Mouse (Mus musculus): ENCODE data around the gene Gna13.

DNA sequence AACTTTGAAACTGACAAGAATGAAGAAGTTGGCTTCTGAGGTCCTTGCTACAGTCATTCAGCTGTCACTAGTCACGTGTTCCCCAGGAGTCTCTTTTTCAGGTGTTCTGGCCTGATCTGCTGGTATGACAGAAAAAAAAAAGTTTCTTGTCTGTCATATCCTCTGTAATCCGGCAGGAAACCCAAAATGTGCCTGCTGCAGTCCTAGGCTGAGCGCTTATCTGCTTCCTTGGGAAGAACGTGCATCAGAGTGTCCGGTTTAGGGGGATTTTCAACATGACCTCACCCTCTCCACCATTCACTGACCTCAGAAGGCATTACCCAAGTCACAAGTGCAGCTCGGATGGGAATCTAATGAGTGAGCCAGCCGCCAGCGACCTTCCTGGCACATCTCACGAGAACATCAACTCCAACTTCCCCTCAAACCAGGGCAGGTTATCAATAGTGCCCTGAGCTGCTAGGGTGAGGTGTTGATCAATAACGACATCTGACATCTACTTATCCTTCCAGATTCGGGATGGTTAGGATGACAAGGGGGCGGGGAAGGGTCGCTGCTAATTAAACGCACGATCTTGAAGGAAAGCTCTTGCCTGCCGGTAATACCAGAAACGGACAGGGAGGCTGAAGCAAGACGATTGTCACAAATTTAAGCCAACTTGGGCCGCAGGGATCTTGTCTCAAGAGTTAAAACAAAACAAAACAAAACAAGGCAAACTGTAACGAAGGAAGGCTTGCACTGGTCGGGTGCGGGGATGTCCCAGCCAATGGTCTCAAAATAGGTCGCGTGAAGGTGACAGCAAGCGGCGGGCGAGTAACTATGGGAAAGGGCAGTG is 784 bp upstream of the Gna13 start:
- TF ChIP-seq EP300 (IDR thresholded peaks at IDR 0.05; ENCODE audit: insufficient read depth, low read depth, low read length) (no peak), CTCF (IDR thresholded peaks at IDR 0.05; ENCODE audit: low read depth, low read length) (no peak)
